Mouse (Mus musculus) spleen, adult 2 months (tissue): ENCODE results near the gene Alad.

Experiments used
- CTCF ChIP-seq: fragments of 200-500 bp; IDR thresholded peaks from 2 replicates; pipeline ENCODE4 v1.5.1; 2011; ENCODE audit warnings: mild to moderate bottlenecking, inconsistent platforms; ENCODE audit not compliant: insufficient read depth, insufficient read length, insufficient replicate concordance; ENCODE audit errors: extremely low read depth
- POLR2A ChIP-seq: fragments of 200-500 bp; IDR thresholded peaks from 2 replicates; pipeline ENCODE4 v1.6.1; 2011; ENCODE audit warnings: low read depth, low read length, inconsistent platforms

GRCm38 (mm10) chr4:62562006-62562405, 42.3 kb upstream of the Alad start:
- TF ChIP-seq CTCF, result no peak
- TF ChIP-seq POLR2A, result no peak
